Mouse (Mus musculus) kidney, adult 2 months (tissue): ENCODE measurements around the gene Cops8.

ENCODE experiments used
- CTCF ChIP-seq: fragments of 200-500 bp; conservative IDR thresholded peaks from 2 replicates; pipeline ENCODE4 v1.5.1; 2011; ENCODE audit warnings: low read depth, mild to moderate bottlenecking, control low read depth, low read length, moderate library complexity, mixed read lengths; ENCODE audit not compliant: insufficient read depth, insufficient read length
- POLR2A ChIP-seq: fragments of 200-500 bp; IDR thresholded peaks from one replicate; pipeline ENCODE4 v1.6.1; 2011; ENCODE audit warnings: low read depth, low read length, control low read depth

GRCm38 (mm10) chr1:90563945-90564344 is 38.8 kb upstream of the Cops8 start:
- TF ChIP-seq CTCF = no peak
- TF ChIP-seq POLR2A = no peak
